Mouse (Mus musculus) testis, adult 2 months (tissue): Measurements from ENCODE around the gene Cnksr1.

Experiments
- CTCF ChIP-seq: fragments of 200-500 bp; IDR thresholded peaks from 2 replicates; pipeline ENCODE4 v1.5.1; 2012; ENCODE audit warnings: low read depth, mild to moderate bottlenecking, inconsistent platforms, low read length, moderate library complexity; ENCODE audit not compliant: control insufficient read depth, insufficient read depth, insufficient replicate concordance
- POLR2A ChIP-seq: fragments of 200-500 bp; IDR thresholded peaks from 2 replicates; pipeline ENCODE4 v1.6.1; 2012; ENCODE audit warnings: low read depth, mild to moderate bottlenecking, inconsistent platforms, low read length, moderate library complexity; ENCODE audit not compliant: control insufficient read depth

DNA sequence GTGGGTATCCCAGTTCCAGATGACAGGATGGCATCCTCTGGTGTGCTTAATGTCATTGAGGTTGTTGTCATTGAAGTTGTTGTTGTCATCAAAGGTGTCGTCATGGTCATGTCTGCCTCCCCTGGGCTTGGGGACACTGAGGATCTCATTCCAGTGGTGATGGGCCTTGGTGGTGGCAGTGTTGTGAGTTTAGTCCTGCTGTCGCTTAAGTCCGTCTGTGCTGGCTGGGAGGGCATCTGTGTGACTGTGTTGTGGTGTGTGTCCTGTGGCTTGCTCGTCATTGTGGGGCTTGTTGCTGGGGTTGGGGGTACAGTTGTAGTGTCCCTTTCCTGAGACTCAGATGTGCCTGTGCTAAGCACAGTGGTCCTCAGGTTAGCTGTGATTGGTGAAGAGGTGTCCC, 35.3 kb downstream of the Cnksr1 start, which contains the start of gene Gm7534:
- TF ChIP-seq POLR2A (no peak), CTCF (no peak)
